Mouse (Mus musculus) thymus, adult 2 months (tissue): ENCODE data around the gene Akap7. TPM values are rescaled to one million over a fixed set of nuclear protein-coding genes. Genes with fewer than 3 reads are reported as not detected.

Experiments used
- DNase-seq: peaks from one replicate; pipeline ENCODE4 v3.0.0; 2021
- H3K27ac ChIP-seq: fragments of 200-500 bp; 2 replicates; pipeline ENCODE4 v1.5.1; 2012; ENCODE audit warnings: low read length, control low read depth; ENCODE audit not compliant: control insufficient read depth, insufficient read depth
- H3K27me3 ChIP-seq: fragments of 200-500 bp; 2 replicates; pipeline ENCODE4 v1.6.1; 2012; ENCODE audit warnings: mild to moderate bottlenecking, low read length, moderate library complexity, mixed read lengths; ENCODE audit not compliant: control insufficient read depth, insufficient read depth
- H3K36me3 ChIP-seq: fragments of 200-500 bp; 2 replicates; pipeline ENCODE4 v1.6.1; 2012; ENCODE audit warnings: mild to moderate bottlenecking, low read length, moderate library complexity; ENCODE audit not compliant: control insufficient read depth, insufficient read depth
- H3K4me1 ChIP-seq: fragments of 200-500 bp; replicated peaks from 2 replicates; pipeline ENCODE4 v1.6.1; 2012; ENCODE audit warnings: low read length; ENCODE audit not compliant: control insufficient read depth, insufficient read depth
- H3K4me3 ChIP-seq: fragments of 200-500 bp; 2 replicates; pipeline ENCODE4 v1.5.1; 2012; ENCODE audit warnings: mild to moderate bottlenecking, low read length, control low read depth, moderate library complexity; ENCODE audit not compliant: control insufficient read depth, insufficient read depth
- CTCF ChIP-seq: fragments of 200-500 bp; IDR thresholded peaks from 2 replicates; pipeline ENCODE4 v1.5.1; 2012; ENCODE audit warnings: mild to moderate bottlenecking, control low read depth, low read length, moderate library complexity, borderline replicate concordance; ENCODE audit not compliant: control insufficient read depth, poor library complexity, insufficient read depth; ENCODE audit errors: extremely low read depth
- POLR2A ChIP-seq: fragments of 200-500 bp; IDR thresholded peaks from 2 replicates; pipeline ENCODE4 v1.6.1; 2012; ENCODE audit warnings: mild to moderate bottlenecking, low read length, control low read depth, moderate library complexity; ENCODE audit not compliant: control insufficient read depth, poor library complexity, insufficient read depth; ENCODE audit errors: extremely low read depth
- WGBS: fragments of 180-500 bp; shearing (Covaris S2); methylation state at CpG from one replicate; pipeline ENCODE4 v1.1.7; 2018; 5-methylcytosine and 5-hydroxymethylcytosine counted together
- polyA plus RNA-seq: library from polyadenylated mRNA; depleted of rRNA; stranded (reverse); fragments of >200 nt; gene quantifications from 2 replicates; pipeline ENCODE4 v1.2.3, GENCODE M21; 2012; rRNA removed

Akap7 gene
- 0.73 and 1.8 TPM in 2 replicates for polyA plus RNA-seq

- DNase-seq, result no peak
- TF ChIP-seq POLR2A, result no peak
- TF ChIP-seq CTCF, result no peak
- WGBS, result 94% methylated on average over 9 of the region's 9 CpGs
- H3K27ac ChIP-seq, result no peak within 1 kb of the TSS
- no peaks in the 10 kb centered on the region for H3K27me3 ChIP-seq
- no peaks in the 10 kb centered on the region for H3K4me1 ChIP-seq
- H3K36me3 ChIP-seq, result no peaks in the 10 kb centered on the region
- H3K4me3 ChIP-seq, result no peak within 1 kb of the TSS
Observed at GRCm38 (mm10) chr10:25307770-25308169, at the start of gene Akap7. TSS of gene Akap7 (minus strand) at chr10:25307870.

GRCm38 (mm10) chr10:25354390-25354789 lies 46.7 kb upstream of the Akap7 start:
- Histone ChIP-seq H3K4me1 (no peaks in the 10 kb centered on the region; the same call in 1 of the 2 replicates), H3K36me3 (no peaks in the 10 kb centered on the region), H3K27me3 (no peaks in the 10 kb centered on the region), H3K27ac (no peak overlapping the region), H3K4me3 (no peak overlapping the region)
- TF ChIP-seq POLR2A (no peak), CTCF (no peak)
- 94% methylated on average over 7 of the region's 7 CpGs for WGBS
- DNase-seq, result no peak

- DNase-seq, result no peak
Observed at GRCm38 (mm10) chr10:25353941-25354340, 46.3 kb upstream of the Akap7 start.

GRCm38 (mm10) chr10:25342801-25343200 lies 35.1 kb upstream of the Akap7 start:
- Histone ChIP-seq H3K27ac (no peak overlapping the region), H3K4me1 (no peaks in the 10 kb centered on the region), H3K27me3 (no peaks in the 10 kb centered on the region), H3K36me3 (no peaks in the 10 kb centered on the region), H3K4me3 (no peak overlapping the region)
- no peak for DNase-seq
- TF ChIP-seq POLR2A (no peak), CTCF (no peak)

More at GRCm38 (mm10) chr10:25353941-25354340, 46.3 kb upstream of the Akap7 start:
- Histone ChIP-seq H3K27ac (no peak overlapping the region), H3K27me3 (no peaks in the 10 kb centered on the region), H3K4me3 (no peak overlapping the region), H3K36me3 (no peaks in the 10 kb centered on the region), H3K4me1 (no peaks in the 10 kb centered on the region)
- no peak for TF ChIP-seq CTCF
- no peak for TF ChIP-seq POLR2A
- WGBS, result 97% methylated on average over 3 of the region's 3 CpGs

GRCm38 (mm10) chr10:25340675-25341074 lies 33.0 kb upstream of the Akap7 start:
- WGBS, result 98% methylated on average over 5 of the region's 5 CpGs
- Histone ChIP-seq H3K4me1 (no peaks in the 10 kb centered on the region), H3K36me3 (no peaks in the 10 kb centered on the region), H3K27ac (no peak overlapping the region), H3K4me3 (no peak overlapping the region), H3K27me3 (no peaks in the 10 kb centered on the region)
- TF ChIP-seq CTCF, result no peak
- no peak for TF ChIP-seq POLR2A
- no peak for DNase-seq

GRCm38 (mm10) chr10:25333390-25334079 lies 25.9 kb upstream of the Akap7 start:
- DNase-seq, result no peak
- no peaks in the 10 kb centered on the region for H3K27me3 ChIP-seq
- 91% methylated on average over 4 of the region's 4 CpGs for whole genome bisulfite sequencing
- no peaks in the 10 kb centered on the region for H3K36me3 ChIP-seq
- no peaks in the 10 kb centered on the region for H3K4me1 ChIP-seq
- no peak overlapping the region for H3K27ac ChIP-seq
- no peak for TF ChIP-seq POLR2A
- no peak for TF ChIP-seq CTCF
- H3K4me3 ChIP-seq, result no peak overlapping the region

- Histone ChIP-seq H3K27me3 (no peaks in the 10 kb centered on the region), H3K36me3 (no peaks in the 10 kb centered on the region), H3K27ac (no peak overlapping the region), H3K4me1 (no peaks in the 10 kb centered on the region), H3K4me3 (no peak overlapping the region)
- no peak for TF ChIP-seq CTCF
- TF ChIP-seq POLR2A, result no peak
- DNase-seq, result no peak
- 59% methylated on average over 9 of the region's 9 CpGs for WGBS
Observed at GRCm38 (mm10) chr10:25331321-25332049, 23.8 kb upstream of the Akap7 start.
